Mouse (Mus musculus) heart, postnatal 0 days (tissue): ENCODE results near the gene Pwwp2b. TPM values are rescaled to one million over a fixed set of nuclear protein-coding genes. Genes with fewer than 3 reads are reported as not detected.

Experiments
- ATAC-seq: fragments of 200-750 bp; cut with Nextera tagmentation; 2 replicates; pipeline ENCODE4 v1.8.0; 2017; ENCODE audit warnings: low read depth, moderate number of reproducible peaks, moderate library complexity; ENCODE audit not compliant: insufficient read depth
- DNase-seq: peaks from one replicate; pipeline ENCODE4 v3.0.0-alpha.2; 2016; ENCODE audit warnings: low spot score
- H3K27ac ChIP-seq: fragments of 300-500 bp; sonication (generic); 2 replicates; pipeline ENCODE4 v1.5.1; 2014; ENCODE audit warnings: low read depth, mild to moderate bottlenecking
- H3K27me3 ChIP-seq: fragments of 300-500 bp; sonication (generic); 2 replicates; pipeline ENCODE4 v1.6.1; 2014; ENCODE audit warnings: low read length, mixed read lengths; ENCODE audit not compliant: control insufficient read depth, insufficient read depth
- H3K36me3 ChIP-seq: fragments of 300-500 bp; sonication (generic); replicated peaks from 2 replicates; pipeline ENCODE4 v1.6.1; 2014; ENCODE audit warnings: low read length, mixed read lengths; ENCODE audit not compliant: control insufficient read depth, insufficient read depth
- H3K4me1 ChIP-seq: fragments of 300-500 bp; sonication (generic); 2 replicates; pipeline ENCODE4 v1.6.1; 2014; ENCODE audit warnings: antibody characterized with exemption; ENCODE audit not compliant: control insufficient read depth, insufficient read depth
- H3K4me2 ChIP-seq: fragments of 300-500 bp; sonication (generic); 2 replicates; pipeline ENCODE4 v1.6.1; 2014; ENCODE audit warnings: low read depth, mild to moderate bottlenecking, low read length, moderate library complexity
- H3K4me3 ChIP-seq: fragments of 300-500 bp; sonication (generic); 2 replicates; pipeline ENCODE4 v1.5.1; 2014; ENCODE audit warnings: low read depth, low read length
- H3K9ac ChIP-seq: fragments of 300-500 bp; sonication (generic); replicated peaks from 2 replicates; pipeline ENCODE4 v1.6.1; 2014; ENCODE audit warnings: low read depth, low read length, mixed read lengths
- H3K9me3 ChIP-seq: fragments of 300-500 bp; sonication (generic); replicated peaks from 2 replicates; pipeline ENCODE4 v1.6.1; 2016; ENCODE audit warnings: low read length; ENCODE audit not compliant: control insufficient read depth
- CTCF ChIP-seq: IDR thresholded peaks from 2 replicates; pipeline ENCODE4 v1.5.1; 2016; ENCODE audit warnings: antibody characterized with exemption, control low read depth, low read depth
- EP300 ChIP-seq: IDR thresholded peaks from 2 replicates; pipeline ENCODE4 v1.6.1; 2016; ENCODE audit warnings: antibody characterized with exemption, low read depth
- WGBS: fragments of 180-500 bp; shearing (Covaris S2); extraction: QIAGEN DNeasy Blood & Tissue Kit; methylation state at CpG from one replicate; pipeline ENCODE4 v1.1.7; 2014; 5-methylcytosine and 5-hydroxymethylcytosine counted together
- polyA plus RNA-seq: library from polyadenylated mRNA; unstranded; fragments of >200 nt; fragmentation: Nextera tagmentation; extraction: Ambion mirVana; gene quantifications from 2 replicates; pipeline ENCODE4 v1.2.1, GENCODE M21; 2015
- total RNA-seq: library from RNA; depleted of rRNA; stranded (reverse); fragments of >200 nt; gene quantifications from 2 replicates; pipeline ENCODE4 v1.2.3, GENCODE M21; 2014; ENCODE audit warnings: low replicate concordance; rRNA removed

Pwwp2b gene
- total RNA-seq (9.0 and 9.4 TPM in 2 replicates), polyA plus RNA-seq (6.0 and 7.4 TPM in 2 replicates)

DNA sequence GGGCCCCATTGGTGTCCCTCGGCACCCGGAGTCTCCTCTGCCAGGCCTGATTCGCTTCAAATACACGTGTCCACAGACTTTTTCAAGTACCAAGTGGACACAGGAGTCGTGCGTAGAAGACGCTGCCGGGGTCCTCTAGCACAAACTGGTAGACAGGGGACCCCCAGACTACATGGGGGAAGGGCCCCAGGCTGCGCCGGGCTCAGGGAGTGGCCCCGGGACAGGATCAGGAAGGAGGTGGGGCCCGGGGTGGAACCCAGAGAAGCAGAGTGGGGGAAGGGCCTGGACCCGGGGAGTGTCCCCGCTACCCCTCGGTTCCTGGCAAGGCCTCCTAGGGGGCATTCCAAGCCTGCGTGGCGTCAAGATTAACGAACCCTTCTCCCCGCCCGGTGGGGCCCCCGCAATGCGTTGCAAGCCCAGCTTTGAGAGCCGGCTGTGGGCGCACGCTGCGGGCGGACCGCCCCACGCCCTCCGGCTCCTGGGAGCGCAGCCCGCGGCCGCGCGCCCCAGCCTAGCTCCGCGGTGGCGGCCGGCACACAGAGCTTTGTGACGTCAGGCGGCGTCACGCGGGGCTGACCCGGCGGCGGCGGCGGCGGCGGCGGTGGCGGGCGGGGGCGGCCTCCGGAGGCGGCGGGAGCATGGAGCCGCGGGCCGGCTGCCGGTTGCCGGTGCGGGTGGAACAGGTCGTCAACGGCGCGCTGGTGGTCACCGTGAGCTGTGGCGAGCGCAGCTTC lies at the start of gene Pwwp2b:
Gene Pwwp2b, plus strand, starts transcription at position 602 of the 734 bp plus-strand sequence.
- peak within 1 kb of the TSS; percentile 88 for H3K4me3 ChIP-seq
- ATAC-seq (peak; percentile 87), DNase-seq (peak; percentile 74)
- peak within 1 kb of the TSS; percentile 85 for H3K9ac ChIP-seq
- H3K4me1 ChIP-seq, result peaks cover 54% of the 10 kb centered on the region
- peak within 1 kb of the TSS; percentile 91 for H3K27ac ChIP-seq
- H3K27me3 ChIP-seq, result no peaks in the 10 kb centered on the region
- no peaks in the 10 kb centered on the region for H3K9me3 ChIP-seq
- under 1% methylated on average over 53 of the region's 72 CpGs for WGBS
- TF ChIP-seq CTCF (no peak), EP300 (no peak)
- no peaks in the 10 kb centered on the region for H3K36me3 ChIP-seq
- peak within 1 kb of the TSS; percentile 98 for H3K4me2 ChIP-seq

DNA sequence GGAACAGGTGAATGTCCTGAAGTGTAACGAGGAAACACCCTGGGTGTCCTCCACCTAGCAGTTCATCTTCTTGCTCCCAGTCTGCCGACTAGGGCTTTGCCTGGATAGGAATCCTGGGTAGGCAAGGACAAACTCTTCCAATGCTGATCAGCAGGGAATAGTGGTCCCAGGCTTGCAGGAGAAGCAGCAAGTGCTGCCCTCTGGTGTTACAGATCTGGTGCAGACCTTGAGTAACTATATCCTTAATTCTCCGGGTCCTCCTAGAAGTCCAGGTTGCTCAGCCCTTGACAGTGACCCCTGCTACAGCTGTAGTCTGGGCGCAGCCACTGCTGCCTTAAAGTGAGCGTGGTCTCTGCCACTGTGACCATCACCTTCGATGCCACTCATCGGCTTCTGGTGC lies 48.2 kb upstream of the Pwwp2b start:
- WGBS, result 23% methylated on average over 7 of the region's 7 CpGs
- no peak overlapping the region for H3K4me3 ChIP-seq
- no peaks in the 10 kb centered on the region for H3K36me3 ChIP-seq
- no peak overlapping the region for H3K27ac ChIP-seq
- DNase-seq (peak; percentile 66), ATAC-seq (peak; percentile 68)
- H3K9me3 ChIP-seq, result no peaks in the 10 kb centered on the region
- H3K4me1 ChIP-seq, result no peaks in the 10 kb centered on the region
- H3K4me2 ChIP-seq, result no peak overlapping the region
- peak; percentile 88 for TF ChIP-seq CTCF
- no peak for TF ChIP-seq EP300
- H3K27me3 ChIP-seq, result 0 out of 2 replicates have a peak, but pooled peaks cover 16% of the 10 kb centered on the region
- no peak overlapping the region for H3K9ac ChIP-seq

DNA sequence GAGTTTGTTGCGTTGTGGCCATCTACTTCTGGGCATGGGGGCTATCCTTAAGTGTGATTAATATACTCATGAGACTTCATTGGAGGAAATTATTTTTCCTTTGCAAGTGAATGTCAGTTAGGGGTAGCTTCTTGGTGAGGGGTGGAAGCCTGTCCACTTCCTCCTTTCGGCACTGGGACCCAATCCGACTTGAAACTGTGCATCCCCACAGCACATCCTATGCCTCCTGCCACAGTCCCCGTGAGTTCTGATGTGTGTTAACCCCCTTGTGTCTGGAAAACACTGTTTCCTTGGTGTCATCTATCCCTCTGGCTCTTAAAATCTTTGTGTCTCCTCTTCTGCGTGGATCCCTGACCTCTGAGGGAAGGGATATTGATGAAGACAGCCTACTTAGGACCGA lies 47.1 kb upstream of the Pwwp2b start:
- TF ChIP-seq CTCF, result no peak
- no peak for TF ChIP-seq EP300
- WGBS, result 43% methylated on average over 6 of the region's 6 CpGs
- Histone ChIP-seq H3K4me1 (no peaks in the 10 kb centered on the region), H3K9me3 (no peaks in the 10 kb centered on the region), H3K36me3 (no peaks in the 10 kb centered on the region), H3K4me2 (no peak overlapping the region), H3K27me3 (0 out of 2 replicates have a peak, but pooled peaks cover 16% of the 10 kb centered on the region), H3K9ac (no peak overlapping the region), H3K4me3 (no peak overlapping the region), H3K27ac (no peak overlapping the region)
- ATAC-seq (no peak), DNase-seq (no peak)

DNA sequence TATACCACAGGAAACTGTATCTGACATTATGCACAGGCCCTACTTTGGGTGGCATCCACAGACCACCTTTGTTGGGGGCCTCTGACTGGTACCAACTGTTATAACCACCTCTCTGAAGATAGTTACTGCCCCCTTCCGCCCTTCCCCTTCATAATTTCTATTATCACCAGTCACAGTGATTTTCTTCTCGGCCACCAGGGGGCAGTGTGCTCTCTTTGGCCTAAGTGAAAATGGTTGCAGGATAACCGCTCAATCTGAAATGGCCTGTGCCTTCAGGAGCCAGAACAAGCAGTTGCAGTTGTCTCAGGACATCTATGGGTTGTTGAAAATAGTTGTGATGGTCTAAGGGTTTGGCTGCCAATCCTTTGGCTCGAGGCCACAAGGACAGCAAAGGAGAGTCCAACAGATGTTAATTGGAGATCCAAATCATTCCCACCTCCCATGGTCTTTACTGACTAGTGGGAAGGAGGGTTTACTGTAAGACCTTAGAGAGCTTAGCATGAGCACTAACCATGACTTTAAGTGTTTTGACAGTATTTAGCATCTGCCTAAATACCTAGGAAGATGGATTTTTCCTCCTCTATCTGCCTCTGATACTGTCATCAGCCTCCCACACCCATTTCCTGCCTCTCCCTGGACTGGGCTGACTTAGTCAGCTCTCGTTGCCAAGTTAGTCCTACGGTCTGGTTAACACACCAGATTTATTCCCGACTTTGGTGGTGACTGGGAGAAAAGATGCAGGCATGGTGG lies 40.1 kb upstream of the Pwwp2b start:
- no peak overlapping the region for H3K9ac ChIP-seq
- TF ChIP-seq EP300, result no peak
- TF ChIP-seq CTCF, result peak; percentile 96
- 12% methylated on average over 7 of the region's 7 CpGs for WGBS
- 0 out of 2 replicates have a peak, but pooled peaks cover under 1% of the 10 kb centered on the region for H3K27me3 ChIP-seq
- ATAC-seq (no peak), DNase-seq (peak; percentile 74)
- no peaks in the 10 kb centered on the region for H3K36me3 ChIP-seq
- no peak overlapping the region for H3K4me3 ChIP-seq
- H3K9me3 ChIP-seq, result no peaks in the 10 kb centered on the region
- H3K27ac ChIP-seq, result no peak overlapping the region
- no peak overlapping the region for H3K4me2 ChIP-seq
- peaks cover 6% of the 10 kb centered on the region; the same call in 1 of the 2 replicates for H3K4me1 ChIP-seq

- no peak overlapping the region for H3K9ac ChIP-seq
- WGBS, result 86% methylated on average over 4 of the region's 4 CpGs
- H3K4me2 ChIP-seq, result no peak overlapping the region
- H3K27ac ChIP-seq, result no peak overlapping the region
- DNase-seq (no peak), ATAC-seq (no peak)
- H3K9me3 ChIP-seq, result no peaks in the 10 kb centered on the region
- H3K36me3 ChIP-seq, result no peaks in the 10 kb centered on the region
- H3K4me3 ChIP-seq, result no peak overlapping the region
- H3K27me3 ChIP-seq, result no peaks in the 10 kb centered on the region
- peaks cover 9% of the 10 kb centered on the region for H3K4me1 ChIP-seq
- no peak for TF ChIP-seq EP300
- no peak for TF ChIP-seq CTCF
Measured at GRCm38 (mm10) chr7:139208773-139209095, 39.5 kb upstream of the Pwwp2b start.
